Mouse (Mus musculus): ENCODE data around the gene Galnt7. TPM values are rescaled to one million over a fixed set of nuclear protein-coding genes. Genes with fewer than 3 reads are reported as not detected.
A peak's percentile ranks its signal among the peaks of the same experiment; 100 is the strongest.

Galnt7 gene
- 10 to 100 TPM; 20.9 to 23.7 TPM for total RNA-seq (2021)
- long read RNA-seq, experiment 1, full-length matches to known transcripts, result 2 of 4 reads
- long read RNA-seq, experiment 1, partial matches to known transcripts, result 0 of 4 reads
- long read RNA-seq, experiment 1, other reads (novel, unspliced or antisense), result 2 of 4 reads
- long read RNA-seq, experiment 2, full-length matches to known transcripts, result 15 of 23 reads
- long read RNA-seq, experiment 2, partial matches to known transcripts, result 2 of 23 reads
- long read RNA-seq, experiment 2, other reads (novel, unspliced or antisense), result 6 of 23 reads

- DNase-seq (ENCODE audit: low spot score in 2 of 2), result peak in 1 of 2 experiments; percentile 45
Measured at GRCm38 (mm10) chr8:57652456-57653055, at the start of gene Galnt7. Gene Galnt7, minus strand, starts transcription at chr8:57653032.

- DNase-seq (ENCODE audit: low spot score in 2 of 2), result no peak
Measured at GRCm38 (mm10) chr8:57688633-57689032, 35.8 kb upstream of the Galnt7 start.

- no peak for DNase-seq (ENCODE audit: low spot score in 2 of 2)
Measured at GRCm38 (mm10) chr8:57685803-57686202, 33.0 kb upstream of the Galnt7 start.

GRCm38 (mm10) chr8:57680044-57680443 lies 27.2 kb upstream of the Galnt7 start:
- no peak for DNase-seq (ENCODE audit: low spot score in 2 of 2)

- no peak for DNase-seq (ENCODE audit: low spot score in 2 of 2)
Measured at GRCm38 (mm10) chr8:57664121-57664520, 11.3 kb upstream of the Galnt7 start.

GRCm38 (mm10) chr8:57660019-57660418 lies 7.2 kb upstream of the Galnt7 start:
- DNase-seq (ENCODE audit: low spot score in 2 of 2), result no peak

- no peak for DNase-seq (ENCODE audit: low spot score in 2 of 2)
Measured at GRCm38 (mm10) chr8:57656446-57656845, 3.6 kb upstream of the Galnt7 start.

- DNase-seq (ENCODE audit: low spot score in 2 of 2), result no peak
Measured at GRCm38 (mm10) chr8:57654146-57654545, 1.3 kb upstream of the Galnt7 start.

GRCm38 (mm10) chr8:57653768-57654125 lies 915 bp upstream of the Galnt7 start:
- DNase-seq (ENCODE audit: low spot score in 2 of 2), result no peak

GRCm38 (mm10) chr8:57653056-57653767 lies 380 bp upstream of the Galnt7 start:
- peak; percentile 7 to 13 for DNase-seq (ENCODE audit: low spot score in 2 of 2)

GRCm38 (mm10) chr8:57651689-57652455 lies 960 bp downstream of the Galnt7 start:
- peak; percentile 46 to 62 for DNase-seq (ENCODE audit: low spot score in 2 of 2)

GRCm38 (mm10) chr8:57651357-57651688 lies 1.5 kb downstream of the Galnt7 start:
- no peak for DNase-seq (ENCODE audit: low spot score in 2 of 2)

- no peak for DNase-seq (ENCODE audit: low spot score in 2 of 2)
Measured at GRCm38 (mm10) chr8:57650216-57650615, 2.6 kb downstream of the Galnt7 start.

- DNase-seq (ENCODE audit: low spot score in 2 of 2), result no peak
Measured at GRCm38 (mm10) chr8:57647566-57647965, 5.3 kb downstream of the Galnt7 start.

- no peak for DNase-seq (ENCODE audit: low spot score in 2 of 2)
Measured at GRCm38 (mm10) chr8:57644281-57644680, 8.6 kb downstream of the Galnt7 start.

GRCm38 (mm10) chr8:57642722-57643121 lies 10.1 kb downstream of the Galnt7 start:
- no peak for DNase-seq (ENCODE audit: low spot score in 2 of 2)

GRCm38 (mm10) chr8:57638925-57639324 lies 13.9 kb downstream of the Galnt7 start:
- DNase-seq (ENCODE audit: low spot score in 2 of 2), result no peak

- DNase-seq (ENCODE audit: low spot score in 2 of 2), result no peak
Measured at GRCm38 (mm10) chr8:57637599-57638280, 15.1 kb downstream of the Galnt7 start.

- DNase-seq (ENCODE audit: low spot score in 2 of 2), result no peak
Measured at GRCm38 (mm10) chr8:57636698-57637097, 16.1 kb downstream of the Galnt7 start.

- no peak for DNase-seq (ENCODE audit: low spot score in 2 of 2)
Measured at GRCm38 (mm10) chr8:57636281-57636680, 16.6 kb downstream of the Galnt7 start.

- DNase-seq (ENCODE audit: low spot score in 2 of 2), result no peak
Measured at GRCm38 (mm10) chr8:57631780-57632179, 21.1 kb downstream of the Galnt7 start.

Data from adrenal gland, postnatal 4 days (tissue).